Mouse (Mus musculus) E14TG2a.4 (cell line): Measurements from ENCODE around the gene Lmnb2.

ENCODE experiments used
- H3K27me3 ChIP-seq: 2 replicates; pipeline ENCODE4 v1.6.1; 2014; ENCODE audit warnings: low read length, control low read depth; ENCODE audit not compliant: insufficient read depth
- H3K36me3 ChIP-seq: 2 replicates; pipeline ENCODE4 v1.6.1; 2014; ENCODE audit warnings: low read length, control low read depth; ENCODE audit not compliant: insufficient read depth
- H3K4me1 ChIP-seq: replicated peaks from 2 replicates; pipeline ENCODE4 v1.6.1; 2014; ENCODE audit warnings: low read depth, low read length, control low read depth
- H3K4me3 ChIP-seq: replicated peaks from 2 replicates; pipeline ENCODE4 v1.5.1; 2014; ENCODE audit warnings: mild to moderate bottlenecking, low read length
- H3K9me3 ChIP-seq: 2 replicates; pipeline ENCODE4 v1.6.1; 2014; ENCODE audit warnings: low read length, control low read depth
- CTCF ChIP-seq: conservative IDR thresholded peaks from 2 replicates; pipeline ENCODE4 v1.5.1; 2014; ENCODE audit warnings: low read length
- NANOG ChIP-seq: IDR thresholded peaks from 2 replicates; pipeline ENCODE4 v1.6.1; 2014; ENCODE audit warnings: borderline replicate concordance, low read length, mixed read lengths
- POU5F1 ChIP-seq: IDR thresholded peaks from 2 replicates; pipeline ENCODE4 v1.6.1; 2014; ENCODE audit warnings: low read length, borderline replicate concordance

Lmnb2 gene

DNA sequence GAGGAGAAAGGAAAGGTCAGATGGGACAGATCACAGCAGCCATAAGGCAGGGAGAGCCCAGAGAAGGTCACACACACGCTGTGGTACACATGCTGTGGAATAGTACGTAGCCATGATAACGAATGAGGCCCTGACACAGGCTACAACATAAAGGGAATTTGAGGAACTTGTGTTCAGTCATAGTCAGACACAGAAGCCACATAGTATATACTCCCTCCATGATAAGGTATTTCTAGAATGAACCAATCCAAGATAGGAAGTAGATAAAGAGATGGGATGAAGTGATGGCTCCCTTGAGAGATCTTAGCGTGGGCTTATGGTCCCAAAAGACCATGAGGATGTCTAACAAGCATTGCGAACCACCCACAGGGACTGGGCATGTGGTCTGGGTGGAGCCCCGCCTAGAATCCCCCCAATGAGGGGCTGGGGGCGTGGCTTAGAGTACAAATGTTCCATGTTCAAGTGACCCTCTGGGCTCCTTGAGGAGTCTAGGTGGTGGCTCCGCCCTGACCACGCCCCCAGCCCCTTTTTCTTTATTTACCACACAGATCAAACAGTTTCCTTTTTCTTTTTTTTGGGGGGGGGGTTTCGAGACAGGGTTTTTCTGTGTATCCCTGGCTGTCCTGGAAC lies 33.8 kb upstream of the Lmnb2 start:
- no peak for TF ChIP-seq POU5F1
- TF ChIP-seq NANOG, result no peak
- no peak for TF ChIP-seq CTCF
- Histone ChIP-seq H3K27me3 (no peaks in the 10 kb centered on the region), H3K9me3 (no peaks in the 10 kb centered on the region), H3K4me1 (peaks cover 96% of the 10 kb centered on the region), H3K4me3 (0 out of 2 replicates have a peak overlapping the region, but pooled peaks have one; percentile 56), H3K36me3 (no peaks in the 10 kb centered on the region)

- Histone ChIP-seq H3K9me3 (no peaks in the 10 kb centered on the region), H3K27me3 (no peaks in the 10 kb centered on the region), H3K36me3 (no peaks in the 10 kb centered on the region), H3K4me3 (peak overlapping the region; percentile 71), H3K4me1 (peaks cover 97% of the 10 kb centered on the region)
- TF ChIP-seq POU5F1 (no peak), NANOG (no peak), CTCF (no peak)
These were observed 32.3 kb upstream of the Lmnb2 start for GRCm38 (mm10) chr10:80950314-80950713.

- no peak for TF ChIP-seq NANOG
- TF ChIP-seq POU5F1, result no peak
- no peak for TF ChIP-seq CTCF
- H3K9me3 ChIP-seq, result no peaks in the 10 kb centered on the region
- H3K4me1 ChIP-seq, result peaks cover 94% of the 10 kb centered on the region
- peak overlapping the region; percentile 71 for H3K4me3 ChIP-seq
- no peaks in the 10 kb centered on the region for H3K36me3 ChIP-seq
- H3K27me3 ChIP-seq, result no peaks in the 10 kb centered on the region
These were observed 31.0 kb upstream of the Lmnb2 start for GRCm38 (mm10) chr10:80949081-80949480.

- Histone ChIP-seq H3K4me3 (peak overlapping the region; percentile 71), H3K27me3 (no peaks in the 10 kb centered on the region), H3K9me3 (no peaks in the 10 kb centered on the region), H3K36me3 (no peaks in the 10 kb centered on the region), H3K4me1 (peaks cover 96% of the 10 kb centered on the region)
- TF ChIP-seq POU5F1 (no peak), NANOG (no peak), CTCF (no peak)
These were observed 30.5 kb upstream of the Lmnb2 start for GRCm38 (mm10) chr10:80948570-80948969.

- no peaks in the 10 kb centered on the region for H3K9me3 ChIP-seq
- TF ChIP-seq CTCF (no peak), NANOG (no peak), POU5F1 (no peak)
These were observed 29.8 kb upstream of the Lmnb2 start for GRCm38 (mm10) chr10:80947802-80948201.

GRCm38 (mm10) chr10:80946684-80947437 lies 28.8 kb upstream of the Lmnb2 start:
- H3K4me3 ChIP-seq, result peak overlapping the region; percentile 71
- H3K36me3 ChIP-seq, result no peaks in the 10 kb centered on the region
- H3K27me3 ChIP-seq, result no peaks in the 10 kb centered on the region
- H3K9me3 ChIP-seq, result no peaks in the 10 kb centered on the region
- H3K4me1 ChIP-seq, result peaks cover 96% of the 10 kb centered on the region
- no peak for TF ChIP-seq NANOG
- TF ChIP-seq CTCF, result peak; percentile 96

More at GRCm38 (mm10) chr10:80947802-80948201, 29.8 kb upstream of the Lmnb2 start:
- Histone ChIP-seq H3K36me3 (no peaks in the 10 kb centered on the region), H3K4me1 (peaks cover 96% of the 10 kb centered on the region), H3K27me3 (no peaks in the 10 kb centered on the region), H3K4me3 (peak overlapping the region; percentile 71)

DNA sequence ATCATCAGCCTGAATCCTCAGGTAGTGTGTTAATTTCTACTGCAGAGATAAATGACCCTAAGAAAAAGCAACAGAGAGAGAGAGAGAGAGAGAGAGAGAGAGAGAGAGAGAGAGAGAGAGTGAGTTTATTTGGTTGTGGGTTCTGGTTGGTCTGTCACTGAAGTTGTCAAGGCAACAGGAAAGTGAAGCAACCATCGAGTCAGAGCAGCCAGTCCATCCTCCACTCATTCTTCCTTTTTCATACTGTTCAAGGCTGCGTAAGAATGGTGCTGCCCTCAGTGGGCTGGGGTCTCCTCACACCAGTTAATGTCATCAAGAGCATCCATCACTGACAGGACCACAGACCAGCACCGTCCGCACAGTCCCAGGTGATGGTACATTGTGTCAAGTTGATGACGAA lies 26.2 kb upstream of the Lmnb2 start:
- Histone ChIP-seq H3K4me1 (peaks cover 96% of the 10 kb centered on the region), H3K36me3 (no peaks in the 10 kb centered on the region), H3K9me3 (no peaks in the 10 kb centered on the region), H3K27me3 (no peaks in the 10 kb centered on the region), H3K4me3 (no peak overlapping the region)
- TF ChIP-seq CTCF (no peak), POU5F1 (no peak), NANOG (no peak)

DNA sequence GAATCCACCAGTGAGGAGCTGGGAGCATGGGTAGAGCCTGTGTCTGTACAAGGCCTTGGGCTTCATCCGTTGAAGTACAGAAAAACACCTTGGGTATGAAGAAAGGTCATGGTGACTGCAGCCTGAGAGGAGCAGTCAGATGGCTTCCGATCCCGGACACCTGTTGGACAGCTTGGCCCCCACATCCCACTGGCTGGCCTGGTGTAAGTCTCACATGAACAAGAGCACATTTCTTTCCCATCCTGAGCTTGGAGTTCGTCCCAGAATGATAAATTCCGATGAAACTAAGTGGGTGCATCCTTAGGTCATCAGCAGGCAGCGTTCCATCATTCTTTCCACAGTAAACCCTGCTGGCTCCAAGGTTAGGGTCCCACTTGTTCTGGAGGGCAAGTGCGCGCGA lies 25.7 kb upstream of the Lmnb2 start:
- TF ChIP-seq CTCF (no peak), NANOG (no peak), POU5F1 (no peak)
- Histone ChIP-seq H3K36me3 (no peaks in the 10 kb centered on the region), H3K27me3 (no peaks in the 10 kb centered on the region), H3K4me1 (peaks cover 96% of the 10 kb centered on the region), H3K9me3 (no peaks in the 10 kb centered on the region), H3K4me3 (no peak overlapping the region)
